Mouse (Mus musculus) bone marrow, adult 2 months (tissue): ENCODE measurements around the gene B230219D22Rik.

Experiments
- CTCF ChIP-seq: fragments of 200-500 bp; IDR thresholded peaks from 2 replicates; pipeline ENCODE4 v1.5.1; 2011; ENCODE audit warnings: low read length, control low read depth; ENCODE audit not compliant: control insufficient read depth, insufficient read depth
- POLR2A ChIP-seq: fragments of 200-500 bp; IDR thresholded peaks from 2 replicates; pipeline ENCODE4 v1.6.1; 2011; ENCODE audit warnings: low read depth, mild to moderate bottlenecking, control low read depth, low read length, borderline replicate concordance; ENCODE audit not compliant: control insufficient read depth

- TF ChIP-seq POLR2A (no peak), CTCF (no peak)
Observed at GRCm38 (mm10) chr13:55677364-55677763, 15.6 kb upstream of the B230219D22Rik start.
